Mouse (Mus musculus) embryonic facial prominence, embryonic 11.5 days (tissue): Measurements from ENCODE around the gene Eif4e2. TPM values are rescaled to one million over a fixed set of nuclear protein-coding genes. Genes with fewer than 3 reads are reported as not detected.

ENCODE experiments used
- ATAC-seq: fragments of 200-750 bp; cut with Nextera tagmentation; replicated peaks from 2 replicates; pipeline ENCODE4 v1.8.0; 2017; ENCODE audit warnings: low read depth; ENCODE audit not compliant: insufficient number of reproducible peaks, low FRiP score, low TSS enrichment
- DNase-seq: peaks from one replicate; pipeline ENCODE4 v3.0.0-alpha.2; 2015; ENCODE audit warnings: low spot score
- H3K27ac ChIP-seq: fragments of 300-500 bp; sonication (generic); replicated peaks from 2 replicates; pipeline ENCODE4 v1.5.1; 2014; ENCODE audit warnings: mild to moderate bottlenecking, low read depth, low read length, control low read depth
- H3K27me3 ChIP-seq: fragments of 300-500 bp; sonication (generic); 2 replicates; pipeline ENCODE4 v1.6.1; 2014; ENCODE audit warnings: mild to moderate bottlenecking, low read length, moderate library complexity, mixed read lengths; ENCODE audit not compliant: control insufficient read depth, insufficient read depth
- H3K36me3 ChIP-seq: fragments of 300-500 bp; sonication (generic); replicated peaks from 2 replicates; pipeline ENCODE4 v1.6.1; 2014; ENCODE audit warnings: low read depth, mild to moderate bottlenecking, low read length, moderate library complexity, mixed read lengths; ENCODE audit not compliant: control insufficient read depth, insufficient read depth
- H3K4me1 ChIP-seq: fragments of 300-500 bp; sonication (generic); 2 replicates; pipeline ENCODE4 v1.6.1; 2014; ENCODE audit warnings: low read length, mixed read lengths; ENCODE audit not compliant: control insufficient read depth, insufficient read depth
- H3K4me2 ChIP-seq: fragments of 300-500 bp; sonication (generic); 2 replicates; pipeline ENCODE4 v1.6.1; 2014; ENCODE audit warnings: low read depth, mild to moderate bottlenecking, control low read depth, low read length, moderate library complexity
- H3K4me3 ChIP-seq: fragments of 300-500 bp; sonication (generic); 2 replicates; pipeline ENCODE4 v1.5.1; 2014; ENCODE audit warnings: low read depth, low read length, control low read depth
- H3K9ac ChIP-seq: fragments of 300-500 bp; sonication (generic); replicated peaks from 2 replicates; pipeline ENCODE4 v1.6.1; 2014; ENCODE audit warnings: mild to moderate bottlenecking, control low read depth, low read length
- H3K9me3 ChIP-seq: fragments of 300-500 bp; sonication (generic); replicated peaks from 2 replicates; pipeline ENCODE4 v1.6.1; 2016; ENCODE audit warnings: mild to moderate bottlenecking, low read length, inconsistent platforms, mixed read lengths; ENCODE audit not compliant: control insufficient read depth
- WGBS: fragments of 180-500 bp; shearing (Covaris S2); extraction: QIAGEN DNeasy Blood & Tissue Kit; methylation state at CpG from one replicate; pipeline ENCODE4 v1.1.7; 2014; 5-methylcytosine and 5-hydroxymethylcytosine counted together
- polyA plus RNA-seq: library from polyadenylated mRNA; unstranded; fragments of >200 nt; fragmentation: Nextera tagmentation; extraction: Ambion mirVana; gene quantifications from 2 replicates; pipeline ENCODE4 v1.2.1, GENCODE M21; 2014

Eif4e2 gene
- polyA plus RNA-seq, 1 experiment from 2014 or later = 148 TPM

DNA sequence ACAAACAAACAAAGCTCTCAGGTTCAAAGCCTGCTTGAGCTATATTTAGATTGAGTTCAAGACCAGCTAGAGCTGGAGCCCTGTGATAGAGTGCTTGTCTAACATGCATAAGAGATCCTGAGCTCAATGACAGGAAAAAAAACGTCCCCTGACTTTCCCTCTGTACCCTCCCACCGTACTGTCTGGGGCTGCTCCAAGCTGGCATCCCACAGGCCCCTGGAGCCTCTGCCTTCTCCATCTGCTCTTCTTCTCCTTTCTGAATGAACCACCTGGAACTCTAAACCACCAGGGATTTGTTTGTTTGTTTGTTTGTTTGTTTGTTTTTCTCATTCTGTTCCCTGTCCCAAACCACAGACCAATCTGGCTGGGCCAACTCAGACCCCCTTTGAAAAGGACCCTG lies 62.3 kb downstream of the Eif4e2 start:
- DNase-seq = no peak

GRCm38 (mm10) chr1:87280281-87280680 lies 66.6 kb downstream of the Eif4e2 start:
- Histone ChIP-seq H3K36me3 (no peaks in the 10 kb centered on the region), H3K4me1 (no peaks in the 10 kb centered on the region), H3K4me2 (no peak overlapping the region), H3K9me3 (no peaks in the 10 kb centered on the region), H3K4me3 (no peak overlapping the region), H3K27me3 (no peaks in the 10 kb centered on the region), H3K27ac (no peak overlapping the region), H3K9ac (no peak overlapping the region)
- WGBS = 81% methylated on average over 5 of the region's 5 CpGs
- no peak for DNase-seq
- ATAC-seq = no peak

More for the DNA sequence above, 62.3 kb downstream of the Eif4e2 start:
- Histone ChIP-seq H3K9ac (no peak overlapping the region), H3K36me3 (no peaks in the 10 kb centered on the region), H3K4me3 (no peak overlapping the region), H3K9me3 (no peaks in the 10 kb centered on the region), H3K27me3 (no peaks in the 10 kb centered on the region), H3K4me2 (no peak overlapping the region), H3K4me1 (peaks cover 5% of the 10 kb centered on the region; the same call in 1 of the 2 replicates), H3K27ac (no peak overlapping the region)
- no peak for ATAC-seq
- WGBS = 61% methylated on average over 2 of the region's 2 CpGs

- Histone ChIP-seq H3K9me3 (no peaks in the 10 kb centered on the region), H3K9ac (peak overlapping the region; percentile 25; the same call in 1 of the 2 replicates), H3K36me3 (no peaks in the 10 kb centered on the region), H3K4me2 (peak overlapping the region; percentile 27), H3K4me1 (no peaks in the 10 kb centered on the region), H3K4me3 (no peak overlapping the region), H3K27me3 (no peaks in the 10 kb centered on the region), H3K27ac (no peak overlapping the region)
- 24% methylated on average over 20 of the region's 20 CpGs for WGBS
- DNase-seq = no peak
- ATAC-seq = no peak
Observed at GRCm38 (mm10) chr1:87281599-87282412, 68.1 kb downstream of the Eif4e2 start.

GRCm38 (mm10) chr1:87282413-87282788 lies 68.7 kb downstream of the Eif4e2 start:
- Histone ChIP-seq H3K4me2 (no peak overlapping the region), H3K36me3 (no peaks in the 10 kb centered on the region), H3K27ac (no peak overlapping the region), H3K27me3 (no peaks in the 10 kb centered on the region), H3K9me3 (no peaks in the 10 kb centered on the region), H3K9ac (no peak overlapping the region), H3K4me3 (no peak overlapping the region), H3K4me1 (no peaks in the 10 kb centered on the region)
- ATAC-seq (no peak), DNase-seq (no peak)
- 66% methylated on average over 6 of the region's 6 CpGs for WGBS

GRCm38 (mm10) chr1:87283410-87283960 lies 69.8 kb downstream of the Eif4e2 start:
- no peak for DNase-seq
- 87% methylated on average over 10 of the region's 10 CpGs for WGBS
- no peaks in the 10 kb centered on the region for H3K9me3 ChIP-seq
- ATAC-seq = no peak
- no peaks in the 10 kb centered on the region for H3K27me3 ChIP-seq
- H3K4me3 ChIP-seq = no peak overlapping the region
- H3K27ac ChIP-seq = no peak overlapping the region
- H3K36me3 ChIP-seq = no peaks in the 10 kb centered on the region
- H3K4me1 ChIP-seq = no peaks in the 10 kb centered on the region
- H3K9ac ChIP-seq = no peak overlapping the region
- no peak overlapping the region for H3K4me2 ChIP-seq

DNA sequence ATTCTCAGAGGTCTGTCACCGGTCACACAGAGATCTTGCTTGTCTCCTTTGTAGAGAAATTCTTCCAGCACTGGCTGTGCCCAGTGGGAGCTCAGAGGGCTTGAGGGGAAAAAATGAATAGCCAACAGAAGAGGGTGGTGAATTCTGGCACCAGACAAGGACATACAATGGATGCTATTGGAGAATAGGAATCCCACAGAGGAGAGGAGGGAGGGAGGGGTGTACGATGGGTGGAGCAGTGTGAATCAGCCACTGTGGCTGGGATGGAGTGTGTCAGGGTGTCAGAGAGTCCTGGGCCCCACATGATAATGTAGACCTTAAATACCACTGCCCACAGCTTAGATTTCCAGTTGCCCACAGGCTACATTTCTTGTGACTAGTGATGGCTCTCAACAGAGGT lies 73.4 kb downstream of the Eif4e2 start:
- Histone ChIP-seq H3K27ac (no peak overlapping the region), H3K4me1 (no peaks in the 10 kb centered on the region), H3K4me3 (no peak overlapping the region), H3K9ac (no peak overlapping the region), H3K27me3 (no peaks in the 10 kb centered on the region), H3K9me3 (no peaks in the 10 kb centered on the region), H3K4me2 (no peak overlapping the region), H3K36me3 (no peaks in the 10 kb centered on the region)
- WGBS = 46% methylated on average over 2 of the region's 2 CpGs
- DNase-seq (no peak), ATAC-seq (no peak)

Other genes with a start within 250 kb of the Eif4e2 start
- gene Alppl2, start 124.0 kb upstream of the Eif4e2 start, polyA plus RNA-seq = not detected in 2 replicates
- not detected in 2 replicates for gene Alpi, start 112.3 kb upstream of the Eif4e2 start, polyA plus RNA-seq
- gene Akp3, start 88.9 kb upstream of the Eif4e2 start, polyA plus RNA-seq = not detected in 2 replicates
- gene Ecel1, start 57.4 kb upstream of the Eif4e2 start, polyA plus RNA-seq = 0.74 and 2.1 TPM in 2 replicates
- 0.28 and 0.74 TPM in 2 replicates for gene Prss56, start 30.6 kb upstream of the Eif4e2 start, polyA plus RNA-seq
- gene Chrnd, start 23.3 kb upstream of the Eif4e2 start, polyA plus RNA-seq = 0.15 and 0.22 TPM in 2 replicates
- 2.2 and 2.3 TPM in 2 replicates for gene Chrng, start 9.3 kb upstream of the Eif4e2 start, polyA plus RNA-seq
- gene Efhd1, start 50.4 kb downstream of the Eif4e2 start, polyA plus RNA-seq = 0.81 and 1.1 TPM in 2 replicates
- 49.1 and 49.4 TPM in 2 replicates for gene Gigyf2, start 113.1 kb downstream of the Eif4e2 start, polyA plus RNA-seq
- 0.25 and 0.99 TPM in 2 replicates for gene Kcnj13, start 180.8 kb downstream of the Eif4e2 start, polyA plus RNA-seq